Mouse (Mus musculus): ENCODE measurements at regions not wholly inside any gene's neighbourhood (a gene's known extent, or its start where the extent isn't known, plus 50 kb on each side); places are given as distances from the start of the nearest gene placed in this dataset.

GRCm38 (mm10) chr4:95138676-95139075, 86.7 kb upstream of the Jun start:
- TF ChIP-seq CTCF (IDR thresholded peaks at IDR 0.05; ENCODE audit: low read depth, low read length) (no peak), TAL1 (conservative IDR thresholded peaks at IDR 0.05; ENCODE audit: low read depth, low read length) (no peak)

All from G1E (cell line).